Mouse (Mus musculus): ENCODE data around the gene Ugt1a2.

Ugt1a2 gene

DNA sequence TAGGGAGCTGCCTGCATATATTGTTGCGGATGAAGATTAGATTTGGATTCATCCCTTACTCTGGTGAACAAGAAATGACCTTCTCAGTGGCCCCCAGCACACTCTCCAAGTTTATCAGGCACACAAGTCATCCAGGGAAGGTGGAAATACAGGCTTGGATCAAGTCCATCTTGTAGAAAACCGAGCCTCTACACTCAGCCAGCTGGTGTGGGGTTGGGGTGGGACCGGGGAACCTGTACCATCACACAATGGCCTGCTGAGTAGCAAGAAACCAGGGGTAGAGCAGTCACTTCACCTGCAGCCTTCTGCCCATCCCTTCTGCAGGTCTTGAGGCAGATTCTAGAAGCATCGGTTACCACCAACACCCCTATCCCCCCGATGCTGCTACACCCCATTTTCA is 34.2 kb downstream of the Ugt1a2 start:
- no peak for DNase-seq (ENCODE audit: low spot score)

DNA sequence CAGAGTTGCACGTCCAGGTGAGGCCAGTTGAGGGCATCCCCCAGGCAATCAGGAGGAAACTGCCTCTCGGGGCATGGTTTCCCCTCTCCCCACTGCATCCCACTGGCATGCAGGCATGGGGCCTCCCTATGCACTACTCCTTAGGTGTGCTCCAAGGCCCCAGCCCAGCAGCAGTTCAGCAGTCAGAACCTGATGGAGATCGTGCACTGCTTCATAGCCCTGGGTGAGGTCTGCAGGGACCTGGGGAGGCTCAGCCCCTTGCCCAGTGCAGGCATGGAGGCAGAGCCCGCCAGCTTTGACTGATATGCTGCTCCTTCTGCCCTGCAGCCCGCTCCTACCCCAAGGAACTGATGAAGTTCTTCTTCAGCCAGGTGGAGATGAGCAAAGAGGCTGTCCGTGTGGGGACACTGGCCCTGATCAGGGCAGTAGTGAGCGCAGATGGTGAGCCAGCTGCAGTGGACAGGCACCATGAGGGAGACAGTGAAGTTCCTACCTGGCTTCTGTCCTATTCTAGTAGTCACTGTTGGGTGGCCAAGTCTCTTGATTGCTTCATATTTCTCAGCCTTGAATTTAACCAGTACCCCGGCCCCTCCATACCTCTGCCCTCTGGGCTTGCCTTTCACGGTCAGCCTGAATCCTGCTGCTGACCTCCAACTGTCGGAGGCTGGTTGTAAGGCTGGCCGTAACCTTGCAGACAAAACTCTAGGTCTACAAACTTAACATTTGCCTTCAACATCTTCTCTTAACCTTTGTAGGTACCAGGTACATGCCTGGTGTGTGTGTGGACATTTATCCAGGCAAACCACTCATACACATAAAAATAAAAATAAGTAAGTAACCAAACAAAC is 34.9 kb downstream of the Ugt1a2 start:
- DNase-seq (ENCODE audit: low spot score), result no peak

DNA sequence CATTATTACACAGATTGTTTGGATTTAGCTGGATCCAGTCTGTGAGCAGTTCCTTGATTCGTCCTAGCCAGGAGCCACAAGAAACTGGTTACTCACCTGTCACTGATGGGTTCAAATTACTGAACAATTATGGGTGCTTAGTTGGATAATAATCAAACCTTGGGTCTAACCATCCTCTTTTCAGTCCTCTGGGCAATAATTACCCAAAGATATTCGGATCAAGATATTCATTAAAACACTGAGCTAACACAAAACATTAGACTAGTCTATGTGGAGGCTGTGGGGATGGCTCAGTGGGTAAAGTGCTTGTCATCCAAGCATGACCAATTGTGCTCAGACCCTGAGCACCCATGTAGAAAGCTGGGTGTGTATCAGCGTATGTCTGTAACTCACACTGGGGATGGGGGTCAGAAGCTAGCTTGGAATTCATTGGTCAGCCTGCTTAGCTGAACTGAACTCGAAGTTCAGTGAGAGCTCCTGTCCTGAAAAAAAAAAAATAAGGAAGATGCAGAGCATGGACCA is 35.6 kb downstream of the Ugt1a2 start:
- no peak for DNase-seq (ENCODE audit: low spot score)

DNA sequence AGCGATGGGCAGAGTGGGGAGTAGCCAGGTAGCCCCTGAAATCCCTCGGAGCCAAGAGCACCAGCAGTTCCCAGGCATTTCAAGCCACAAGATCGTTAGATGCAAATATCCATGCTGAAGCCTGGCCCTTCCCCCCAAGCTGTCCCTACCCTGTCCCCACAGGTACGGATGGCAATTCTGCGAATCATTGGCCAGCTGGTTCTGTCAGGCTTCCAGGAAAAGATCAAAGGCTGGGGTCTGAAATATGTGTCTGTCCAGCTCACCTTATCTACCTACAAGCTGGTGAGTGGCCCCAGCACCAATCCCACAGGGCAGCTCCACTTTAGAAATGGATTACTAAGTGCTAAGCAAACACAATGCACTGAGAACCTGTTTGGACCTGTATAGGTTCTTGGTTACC is 36.9 kb downstream of the Ugt1a2 start:
- DNase-seq (ENCODE audit: low spot score), result no peak

- DNase-seq (ENCODE audit: low spot score), result no peak
Measured at GRCm38 (mm10) chr1:88238771-88239170, 38.4 kb downstream of the Ugt1a2 start.

GRCm38 (mm10) chr1:88240072-88240471 is 39.7 kb downstream of the Ugt1a2 start:
- DNase-seq (ENCODE audit: low spot score), result no peak

DNA sequence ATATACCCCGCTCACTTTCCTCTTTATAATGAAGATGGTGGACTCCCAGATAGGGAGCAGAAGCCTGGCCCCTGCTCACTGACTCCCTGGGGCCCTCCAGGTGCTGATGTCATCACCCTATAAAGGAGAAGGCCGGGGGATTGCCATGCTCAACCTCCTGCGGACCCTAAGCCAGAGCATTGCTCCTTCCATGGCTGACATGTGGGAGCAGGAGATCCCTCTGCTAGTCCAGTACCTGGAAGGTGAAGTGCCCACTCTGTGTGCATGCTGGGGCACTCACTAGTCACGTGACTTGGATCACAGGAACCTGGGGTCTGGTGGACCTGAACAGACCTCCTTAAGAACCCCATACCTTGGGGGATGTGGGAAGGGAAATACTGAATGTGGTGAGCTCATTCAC is 40.2 kb downstream of the Ugt1a2 start:
- no peak for DNase-seq (ENCODE audit: low spot score)

DNA sequence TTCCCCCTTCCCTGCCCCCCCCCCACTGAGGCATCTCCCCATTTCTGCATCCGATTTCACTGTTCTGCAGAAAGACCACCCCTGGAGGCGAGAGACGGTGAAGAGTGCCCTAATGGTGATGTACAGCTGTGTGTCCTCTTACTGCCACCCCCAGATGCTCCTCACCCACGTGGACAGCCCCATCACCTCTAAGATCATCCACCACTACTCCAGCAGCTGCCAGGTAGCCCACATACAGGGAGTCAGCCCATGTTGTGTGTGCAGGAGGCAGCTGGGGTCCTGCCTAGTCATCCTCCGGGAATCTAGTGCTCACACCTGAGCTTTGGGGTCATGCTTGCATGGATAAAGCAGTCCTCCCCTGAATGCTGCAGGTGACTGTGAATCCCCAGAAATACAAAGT is 43.5 kb downstream of the Ugt1a2 start:
- DNase-seq (ENCODE audit: low spot score), result no peak

DNA sequence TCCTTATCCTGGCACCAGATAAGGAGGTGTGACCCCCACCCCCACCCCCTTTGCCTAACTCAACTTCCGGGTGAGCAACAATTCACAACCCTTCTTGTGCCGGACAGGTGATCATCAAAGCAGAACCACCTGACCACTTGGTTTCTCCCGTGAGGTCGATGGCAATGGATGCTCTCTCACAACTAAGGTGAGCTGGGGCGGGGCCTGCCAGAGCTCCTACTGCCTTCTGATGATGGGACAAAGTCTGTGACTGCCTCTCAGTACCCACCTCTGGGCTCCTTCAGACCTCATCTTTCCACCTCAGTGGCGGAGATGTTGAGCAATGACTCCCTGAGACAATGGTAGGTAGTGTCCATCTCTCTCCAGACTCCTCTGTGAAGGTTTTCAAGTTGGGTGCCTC is 45.5 kb downstream of the Ugt1a2 start:
- no peak for DNase-seq (ENCODE audit: low spot score)

DNA sequence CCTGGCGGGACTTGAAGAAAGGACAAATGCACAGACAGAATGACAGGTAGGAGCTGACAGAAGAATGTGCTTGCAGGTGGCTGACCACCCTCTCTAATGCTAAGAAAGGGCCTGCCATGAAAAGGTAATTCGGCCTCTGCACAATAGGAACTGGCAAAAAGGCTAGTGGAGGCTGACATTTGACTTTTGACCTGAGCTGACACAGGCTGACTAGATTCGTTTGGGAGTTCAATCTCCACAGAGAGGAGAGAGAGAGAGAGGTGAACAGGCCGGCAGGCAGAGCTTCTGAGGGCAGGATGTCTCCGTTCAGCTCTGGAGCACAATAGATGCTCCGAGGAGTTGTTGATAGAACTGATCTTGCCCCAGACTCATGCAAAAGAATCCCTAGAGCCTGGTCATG is 46.0 kb downstream of the Ugt1a2 start:
- DNase-seq (ENCODE audit: low spot score), result no peak

DNA sequence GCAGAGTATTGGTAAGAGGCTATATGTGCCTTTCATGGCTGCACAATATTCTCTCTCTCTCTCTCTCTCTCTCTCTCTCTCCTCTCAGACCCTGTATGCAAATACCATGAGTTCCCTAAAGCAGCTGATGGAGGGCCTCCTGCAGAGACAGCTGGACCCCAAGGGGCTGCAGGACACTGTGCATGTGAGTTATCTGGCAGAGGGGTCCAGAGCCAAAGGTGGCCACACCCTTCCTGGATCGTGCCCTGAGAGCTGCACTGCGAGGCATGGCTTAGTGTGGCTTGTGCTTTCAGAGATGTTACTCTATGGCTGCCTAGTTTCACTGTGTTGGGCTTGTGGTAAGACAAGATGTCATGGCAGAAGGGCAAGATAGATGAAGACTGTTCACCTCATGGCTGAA is 47.3 kb downstream of the Ugt1a2 start:
- DNase-seq (ENCODE audit: low spot score), result no peak

GRCm38 (mm10) chr1:88248658-88249057 is 48.3 kb downstream of the Ugt1a2 start:
- DNase-seq (ENCODE audit: low spot score), result no peak

- no peak for DNase-seq (ENCODE audit: low spot score)
Measured at GRCm38 (mm10) chr1:88249596-88249995, 49.2 kb downstream of the Ugt1a2 start.

DNA sequence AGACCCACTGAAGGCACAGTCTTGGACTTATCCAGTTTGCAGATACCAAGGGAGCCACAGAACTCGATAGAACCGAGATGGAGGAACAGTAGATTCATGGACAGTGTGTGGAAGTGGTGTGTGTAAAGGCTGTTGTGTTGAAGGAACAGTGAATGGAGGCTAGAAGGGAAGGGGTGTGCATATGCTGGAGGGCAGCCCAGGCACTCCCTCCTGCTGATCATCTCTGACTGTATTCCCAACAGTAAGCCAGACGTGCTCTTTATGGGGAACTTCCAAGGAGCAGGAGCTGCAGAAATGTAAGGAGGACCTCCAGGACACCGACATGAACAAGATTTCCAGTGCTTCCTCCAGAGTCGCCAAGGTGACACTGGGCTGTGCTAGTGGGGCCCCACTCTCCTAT is 49.6 kb downstream of the Ugt1a2 start:
- DNase-seq (ENCODE audit: low spot score), result no peak

DNA sequence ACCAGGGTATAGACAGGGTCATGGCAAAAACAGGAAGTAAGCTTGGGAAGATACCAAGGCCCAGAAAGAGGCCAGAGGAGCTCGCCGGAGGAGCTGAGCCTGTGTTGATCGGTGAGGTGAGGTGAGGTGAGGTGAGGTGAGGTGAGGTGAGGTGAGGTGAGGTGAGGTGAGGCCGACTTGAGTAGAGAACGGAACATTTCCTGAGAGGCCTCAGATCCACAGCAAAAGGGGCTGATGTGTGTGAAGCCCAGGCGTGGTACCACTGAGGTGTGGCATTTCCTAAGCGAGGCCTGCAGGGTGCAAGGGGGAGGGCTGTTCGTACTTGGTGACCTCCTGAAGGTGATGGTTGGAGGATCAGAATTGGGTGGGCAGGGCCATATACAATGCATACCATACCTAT is 52.7 kb downstream of the Ugt1a2 start:
- DNase-seq (ENCODE audit: low spot score), result no peak

- DNase-seq (ENCODE audit: low spot score), result no peak
Measured at GRCm38 (mm10) chr1:88253540-88253939, 53.1 kb downstream of the Ugt1a2 start.

- no peak for DNase-seq (ENCODE audit: low spot score)
Measured at GRCm38 (mm10) chr1:88254793-88255465, 54.5 kb downstream of the Ugt1a2 start.

- DNase-seq (ENCODE audit: low spot score), result no peak
Measured at GRCm38 (mm10) chr1:88255466-88255857, 55.1 kb downstream of the Ugt1a2 start.

- DNase-seq (ENCODE audit: low spot score), result no peak
Measured at GRCm38 (mm10) chr1:88255989-88256754, 55.8 kb downstream of the Ugt1a2 start.

DNA sequence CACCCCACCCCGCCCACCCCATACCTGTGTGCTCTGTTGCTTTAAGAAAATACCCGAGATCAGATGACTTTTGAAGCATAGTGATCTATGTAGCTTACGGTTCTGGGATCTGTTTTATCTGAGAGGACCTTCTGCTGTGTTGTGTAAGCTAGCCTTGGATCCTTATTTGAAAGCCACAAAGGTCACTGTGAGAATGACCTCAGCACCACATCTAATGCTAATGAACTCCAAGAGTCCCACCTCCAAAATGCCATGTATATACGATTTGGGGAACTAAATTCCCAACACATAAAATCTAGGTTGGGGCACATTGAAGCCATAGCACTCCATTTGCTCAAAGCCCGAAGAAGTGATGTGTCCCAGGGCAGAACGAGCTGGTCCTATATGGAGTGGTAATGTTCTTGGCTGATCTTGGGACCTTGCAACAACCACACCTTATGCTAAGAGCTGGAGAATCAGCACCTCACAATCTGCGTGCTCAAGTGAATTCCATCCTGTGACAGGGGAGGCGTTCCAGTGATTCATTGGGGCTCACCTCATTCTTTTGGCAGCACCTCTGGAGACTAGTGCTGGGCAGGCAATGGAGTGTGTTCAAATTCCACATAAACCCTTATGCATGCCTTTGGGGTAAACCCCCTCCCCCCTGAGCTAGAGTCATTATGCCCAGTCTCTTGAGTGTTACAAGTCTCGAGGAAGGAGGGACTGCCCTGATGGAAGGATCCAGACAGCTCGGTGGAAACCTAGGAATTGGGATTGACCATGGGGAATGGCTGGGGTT is 56.7 kb downstream of the Ugt1a2 start:
- no peak for DNase-seq (ENCODE audit: low spot score)

GRCm38 (mm10) chr1:88257681-88258080 is 57.3 kb downstream of the Ugt1a2 start:
- DNase-seq (ENCODE audit: low spot score), result no peak

GRCm38 (mm10) chr1:88258361-88258760 is 58.0 kb downstream of the Ugt1a2 start:
- DNase-seq (ENCODE audit: low spot score), result no peak

All from c-Kit-positive CD71-positive TER-119-positive erythroid progenitor cells, embryonic 14.5 days (primary cell).